ENCODE assay signal across 7 mouse cellular contexts in the genomic region with DNA sequence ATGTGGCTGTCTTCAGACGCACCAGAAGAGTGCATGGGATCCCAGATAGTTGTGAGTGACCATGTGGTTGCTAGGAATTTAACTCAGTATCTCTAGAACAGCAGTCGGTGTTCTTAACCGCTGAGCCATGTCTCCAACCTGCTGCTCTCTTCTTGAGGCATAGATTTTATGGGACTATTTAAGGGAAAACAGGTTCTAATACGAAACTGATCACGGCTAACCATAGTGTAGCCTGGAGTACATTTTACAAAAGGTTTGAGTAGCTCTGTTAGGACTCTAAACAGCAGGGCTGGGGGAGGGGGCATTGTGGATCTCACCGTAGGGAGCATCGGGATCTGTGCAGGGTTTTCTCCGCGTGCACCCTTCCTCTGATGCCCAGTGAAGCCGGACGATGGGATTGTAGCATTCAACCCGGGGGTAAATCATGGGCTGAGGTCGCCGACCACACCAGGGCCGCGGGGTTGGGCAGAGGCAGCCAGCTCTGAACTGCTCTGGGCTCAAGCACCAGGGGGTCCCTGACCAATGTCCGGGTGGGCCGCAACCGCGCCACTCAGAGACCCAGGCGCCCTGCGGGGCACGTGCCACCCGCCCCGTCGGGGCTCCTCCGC. TPM values are rescaled to one million over a fixed set of nuclear protein-coding genes. Genes with fewer than 3 reads are reported as not detected.
DNase-seq lines count a peak whose midpoint lies in the region; ATAC-seq and TF ChIP-seq lines count a peak whose summit lies in the region.

A gene (plus strand): TSS at position 306 of the 608 bp plus-strand sequence.

- TF ChIP-seq EP300 in heart, adult 2 months (IDR thresholded peaks at IDR 0.05; ENCODE audit: insufficient read depth, low read depth, low read length): no peak

- H3K4me1 ChIP-seq in heart, adult 2 months (ENCODE audit: control insufficient read depth, insufficient read depth, low read length): peaks cover 14% of the 10 kb centered on the region
- peaks cover 30% of the 10 kb centered on the region for H3K4me1 ChIP-seq in midbrain, embryonic 15.5 days

- H3K9me3 ChIP-seq in midbrain, embryonic 15.5 days: no peaks in the 10 kb centered on the region

- H3K27ac ChIP-seq in heart, adult 2 months: peak within 1 kb of the TSS; percentile 85
- H3K27ac ChIP-seq in midbrain, embryonic 15.5 days: peak within 1 kb of the TSS; percentile 90

- H3K36me3 ChIP-seq in heart, adult 2 months (ENCODE audit: control insufficient read depth, insufficient read depth, low read length): peaks cover 8% of the 10 kb centered on the region; the same call in 1 of the 2 replicates
- H3K36me3 ChIP-seq in midbrain, embryonic 15.5 days (replicated peaks): no peaks in the 10 kb centered on the region

- H3K4me3 ChIP-seq in heart, adult 2 months: peak within 1 kb of the TSS; percentile 93
- peak within 1 kb of the TSS; percentile 93 for H3K4me3 ChIP-seq in midbrain, embryonic 15.5 days

- H3K4me2 ChIP-seq in midbrain, embryonic 15.5 days: peak within 1 kb of the TSS; percentile 77

- DNase-seq in thymus, postnatal 0 days (ENCODE audit: low spot score): no peak
- DNase-seq in thymus, postnatal 25 days: no peak
- peak; percentile 55 for DNase-seq in c-Kit-positive CD71-positive TER-119-positive erythroid progenitor cells, embryonic 14.5 days (ENCODE audit: low spot score)
- DNase-seq in heart, adult 2 months: no peak
- DNase-seq in layer of hippocampus, postnatal 25 days (ENCODE audit: extremely low spot score in 1 of 2, low spot score in 1 of 2): peak in 1 of 2 experiments; percentile 18
- no peak for DNase-seq in right cerebral cortex, adult 18-20 months

- ATAC-seq in midbrain, embryonic 15.5 days (replicated peaks): peak; percentile 71

- H3K27me3 ChIP-seq in heart, adult 2 months (ENCODE audit: control insufficient read depth, insufficient read depth, low read length): no peaks in the 10 kb centered on the region
- no peaks in the 10 kb centered on the region for H3K27me3 ChIP-seq in midbrain, embryonic 15.5 days (replicated peaks)

- no peak for TF ChIP-seq CTCF in heart, adult 2 months (IDR thresholded peaks at IDR 0.05)

- H3K9ac ChIP-seq in heart, adult 2 months (ENCODE audit: low read depth, low read length): peak within 1 kb of the TSS; percentile 100
- peak within 1 kb of the TSS; percentile 98 for H3K9ac ChIP-seq in midbrain, embryonic 15.5 days

- 9% methylated on average over 27 of the region's 27 CpGs for WGBS in heart, adult 2 months
- WGBS in midbrain, embryonic 15.5 days: 1% methylated on average over 27 of the region's 27 CpGs

- intact Hi-C loops in heart, adult 2 months (cut with DNase I): loop anchor here (2.0 to 5.0 kb wide), 4 partner anchors 32 to 118 kb away; a partner anchor contains a TSS

- TF ChIP-seq POLR2A in heart, adult 2 months (IDR thresholded peaks at IDR 0.05; ENCODE audit: insufficient read depth, low read depth, low read length): no peak

- no peaks in the 10 kb centered on the region for H3K79me2 ChIP-seq in heart, adult 2 months (replicated peaks; ENCODE audit: control insufficient read depth, insufficient read depth, low read length)

RNA-seq across cellular contexts. Expression of the gene that starts here (rescaled TPM):
- 120 and 126 TPM in 2 replicates for polyA plus RNA-seq in thymus, postnatal 0 days (2015; fragmentation: Nextera tagmentation; extraction: Ambion mirVana)
- total RNA-seq in heart, adult 2 months (2021): 10 to 100 TPM; 35.3 to 39.3 TPM
- polyA plus RNA-seq in heart, adult 2 months (2012; rRNA removed): 65.6 and 69.1 TPM in 2 replicates
- 10 to 100 TPM; 71.2 to 73.9 TPM for total RNA-seq in layer of hippocampus, postnatal 25 days (2021)
- polyA plus RNA-seq in midbrain, embryonic 15.5 days (2015; fragmentation: Nextera tagmentation; extraction: Ambion mirVana): 97.6 and 97.8 TPM in 2 replicates
